Mouse (Mus musculus): ENCODE data around the gene Gm5724. TPM values are rescaled to one million over a fixed set of nuclear protein-coding genes. Genes with fewer than 3 reads are reported as not detected.

Gm5724 gene
- polyA plus RNA-seq (2012; rRNA removed): not detected in 2 replicates
- not detected in 2 replicates for polyA plus RNA-seq (2014; fragmentation: Nextera tagmentation; extraction: Ambion mirVana)

DNA sequence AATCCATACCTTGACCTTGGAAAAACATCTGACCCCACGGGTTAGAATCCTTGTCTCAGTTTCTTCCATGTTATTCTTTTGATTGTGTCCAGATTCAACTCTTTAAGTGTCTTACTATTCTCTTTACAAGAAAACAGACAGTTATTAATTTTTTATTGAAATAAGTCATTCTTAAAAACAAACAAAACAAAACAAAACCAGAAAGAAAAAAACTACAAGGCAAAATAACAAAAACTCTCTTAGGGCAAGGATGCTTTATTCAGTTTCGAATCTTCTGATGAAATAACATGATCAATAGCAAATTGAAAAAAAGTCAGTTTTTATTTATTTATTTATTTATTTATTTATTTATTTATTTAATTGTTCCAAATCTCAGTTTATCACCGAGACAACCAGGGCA lies at the start of gene Gm5724:
Gene Gm5724 (minus strand): TSS at position 101 of the 400 bp plus-strand sequence.
- no peak within 1 kb of the TSS for H3K27ac ChIP-seq
- DNase-seq (ENCODE audit: low read depth in 3 of 3, low spot score in 3 of 3): no peak
- ATAC-seq (ENCODE audit: insufficient read depth): no peak
- H3K27me3 ChIP-seq (ENCODE audit: control insufficient read depth, insufficient read depth, low read length): no peaks in the 10 kb centered on the region
- H3K4me1 ChIP-seq (replicated peaks; ENCODE audit: control insufficient read depth in 2 of 2, insufficient read depth in 2 of 2, low read length in 1 of 2): no peaks in the 10 kb centered on the region
- no peaks in the 10 kb centered on the region for H3K9me3 ChIP-seq (ENCODE audit: control insufficient read depth, low read length)
- no peak within 1 kb of the TSS for H3K4me2 ChIP-seq (ENCODE audit: low read depth)
- H3K36me3 ChIP-seq (replicated peaks; ENCODE audit: control insufficient read depth, insufficient read depth, low read depth): no peaks in the 10 kb centered on the region
- WGBS (ENCODE audit: insufficient replicate concordance): 52% methylated on average over 3 of the region's 3 CpGs
- H3K9ac ChIP-seq (replicated peaks): no peak within 1 kb of the TSS
- TF ChIP-seq CTCF (IDR thresholded peaks at IDR 0.05; ENCODE audit: low read depth): no peak
- TF ChIP-seq EP300 (IDR thresholded peaks at IDR 0.05; ENCODE audit: low read depth): no peak
- H3K4me3 ChIP-seq (ENCODE audit: insufficient read depth in 1 of 2, low read depth in 2 of 2, low read length in 2 of 2): no peak within 1 kb of the TSS

GRCm38 (mm10) chr6:141797837-141798236 lies 24.2 kb upstream of the Gm5724 start:
- no peak overlapping the region for H3K4me3 ChIP-seq (ENCODE audit: insufficient read depth in 1 of 2, low read depth in 2 of 2, low read length in 2 of 2)
- H3K36me3 ChIP-seq (replicated peaks; ENCODE audit: control insufficient read depth, insufficient read depth, low read depth): no peaks in the 10 kb centered on the region
- no peak overlapping the region for H3K9ac ChIP-seq (replicated peaks)
- ATAC-seq (ENCODE audit: insufficient read depth) (no peak), DNase-seq (ENCODE audit: low read depth in 3 of 3, low spot score in 3 of 3) (no peak)
- no peak overlapping the region for H3K4me2 ChIP-seq (ENCODE audit: low read depth)
- H3K9me3 ChIP-seq (ENCODE audit: control insufficient read depth, low read length): no peaks in the 10 kb centered on the region
- no peaks in the 10 kb centered on the region for H3K27me3 ChIP-seq (ENCODE audit: control insufficient read depth, insufficient read depth, low read length)
- H3K27ac ChIP-seq: no peak overlapping the region
- no peaks in the 10 kb centered on the region for H3K4me1 ChIP-seq (replicated peaks; ENCODE audit: control insufficient read depth in 2 of 2, insufficient read depth in 2 of 2, low read length in 1 of 2)
- 13% methylated on average over 1 of the region's 1 CpGs for WGBS (ENCODE audit: insufficient replicate concordance)
- TF ChIP-seq EP300 (IDR thresholded peaks at IDR 0.05; ENCODE audit: low read depth): no peak
- peak; percentile 47 for TF ChIP-seq CTCF (IDR thresholded peaks at IDR 0.05; ENCODE audit: low read depth)

DNA sequence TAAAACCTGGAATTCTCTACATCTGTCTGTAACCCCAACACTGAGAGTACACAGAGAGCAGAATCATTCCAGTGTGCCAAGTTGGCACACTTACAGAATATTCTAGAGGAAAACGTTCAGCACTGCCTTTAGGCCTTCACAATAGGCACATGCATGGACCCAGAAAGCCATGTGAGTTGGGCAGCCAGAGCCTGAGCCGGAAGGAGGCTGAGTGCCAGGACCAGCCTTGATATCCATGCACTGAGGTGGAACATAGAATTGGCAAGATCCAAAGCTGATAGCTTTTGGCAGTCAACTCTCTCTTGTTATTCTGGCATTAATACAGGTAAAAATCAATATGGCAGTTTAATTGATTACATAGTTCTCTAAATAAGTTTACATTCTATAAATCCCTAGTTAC lies 866 bp upstream of the Gm5724 start:
- no peaks in the 10 kb centered on the region for H3K9me3 ChIP-seq (ENCODE audit: control insufficient read depth, low read length)

GRCm38 (mm10) chr6:141691246-141691645 lies 82.4 kb downstream of the Gm5724 start:
- Histone ChIP-seq H3K36me3 (replicated peaks; ENCODE audit: control insufficient read depth, insufficient read depth, low read depth) (no peaks in the 10 kb centered on the region), H3K4me2 (ENCODE audit: low read depth) (no peak overlapping the region), H3K9ac (replicated peaks) (no peak overlapping the region), H3K4me3 (ENCODE audit: insufficient read depth in 1 of 2, low read depth in 2 of 2, low read length in 2 of 2) (no peak overlapping the region), H3K4me1 (replicated peaks; ENCODE audit: control insufficient read depth in 2 of 2, insufficient read depth in 2 of 2, low read length in 1 of 2) (no peaks in the 10 kb centered on the region), H3K9me3 (ENCODE audit: control insufficient read depth, low read length) (no peaks in the 10 kb centered on the region), H3K27me3 (ENCODE audit: control insufficient read depth, insufficient read depth, low read length) (no peaks in the 10 kb centered on the region), H3K27ac (no peak overlapping the region)
- TF ChIP-seq EP300 (IDR thresholded peaks at IDR 0.05; ENCODE audit: low read depth) (no peak), CTCF (IDR thresholded peaks at IDR 0.05; ENCODE audit: low read depth) (no peak)
- ATAC-seq (ENCODE audit: insufficient read depth): no peak
- no peak for DNase-seq (ENCODE audit: low read depth in 3 of 3, low spot score in 3 of 3)

More for the DNA sequence above, 866 bp upstream of the Gm5724 start:
- H3K4me3 ChIP-seq (ENCODE audit: insufficient read depth in 1 of 2, low read depth in 2 of 2, low read length in 2 of 2): no peak overlapping the region
- no peak overlapping the region for H3K27ac ChIP-seq
- DNase-seq (ENCODE audit: low read depth in 3 of 3, low spot score in 3 of 3) (no peak), ATAC-seq (ENCODE audit: insufficient read depth) (no peak)
- 53% methylated on average over 2 of the region's 2 CpGs for WGBS (ENCODE audit: insufficient replicate concordance)
- H3K36me3 ChIP-seq (replicated peaks; ENCODE audit: control insufficient read depth, insufficient read depth, low read depth): no peaks in the 10 kb centered on the region
- H3K4me1 ChIP-seq (replicated peaks; ENCODE audit: control insufficient read depth in 2 of 2, insufficient read depth in 2 of 2, low read length in 1 of 2): no peaks in the 10 kb centered on the region
- H3K4me2 ChIP-seq (ENCODE audit: low read depth): no peak overlapping the region
- H3K27me3 ChIP-seq (ENCODE audit: control insufficient read depth, insufficient read depth, low read length): no peaks in the 10 kb centered on the region
- no peak overlapping the region for H3K9ac ChIP-seq (replicated peaks)
- TF ChIP-seq CTCF (IDR thresholded peaks at IDR 0.05; ENCODE audit: low read depth) (no peak), EP300 (IDR thresholded peaks at IDR 0.05; ENCODE audit: low read depth) (no peak)

- Histone ChIP-seq H3K4me3 (ENCODE audit: insufficient read depth in 1 of 2, low read depth in 2 of 2, low read length in 2 of 2) (no peak overlapping the region), H3K27me3 (ENCODE audit: control insufficient read depth, insufficient read depth, low read length) (no peaks in the 10 kb centered on the region), H3K4me2 (ENCODE audit: low read depth) (no peak overlapping the region), H3K4me1 (replicated peaks; ENCODE audit: control insufficient read depth in 2 of 2, insufficient read depth in 2 of 2, low read length in 1 of 2) (no peaks in the 10 kb centered on the region), H3K36me3 (replicated peaks; ENCODE audit: control insufficient read depth, insufficient read depth, low read depth) (no peaks in the 10 kb centered on the region), H3K27ac (no peak overlapping the region), H3K9ac (replicated peaks) (no peak overlapping the region), H3K9me3 (ENCODE audit: control insufficient read depth, low read length) (no peaks in the 10 kb centered on the region)
- TF ChIP-seq CTCF (IDR thresholded peaks at IDR 0.05; ENCODE audit: low read depth): no peak
- DNase-seq (ENCODE audit: low read depth in 3 of 3, low spot score in 3 of 3) (no peak), ATAC-seq (ENCODE audit: insufficient read depth) (no peak)
- WGBS (ENCODE audit: insufficient replicate concordance): 69% methylated on average over 4 of the region's 4 CpGs
Measured at GRCm38 (mm10) chr6:141687008-141687407, 86.6 kb downstream of the Gm5724 start.

Other genes with a start within 250 kb of the Gm5724 start
- gene Slco1c1, start 249.4 kb downstream of the Gm5724 start, polyA plus RNA-seq (2012; rRNA removed): 0.02 TPM in 2 replicates
- not detected in 2 replicates for gene Slco1c1, start 249.4 kb downstream of the Gm5724 start, polyA plus RNA-seq (2014; fragmentation: Nextera tagmentation; extraction: Ambion mirVana)
- 0.25 and 0.37 TPM in 2 replicates for gene Slco1b2, start 144.3 kb downstream of the Gm5724 start, polyA plus RNA-seq (2012; rRNA removed)
- 1.6 and 1.8 TPM in 2 replicates for gene Slco1b2, start 144.3 kb downstream of the Gm5724 start, polyA plus RNA-seq (2014; fragmentation: Nextera tagmentation; extraction: Ambion mirVana)
- not detected in 2 replicates for gene Slco1a4, start 82.4 kb upstream of the Gm5724 start, polyA plus RNA-seq (2012; rRNA removed)
- not detected in 2 replicates for gene Slco1a4, start 82.4 kb upstream of the Gm5724 start, polyA plus RNA-seq (2014; fragmentation: Nextera tagmentation; extraction: Ambion mirVana)
- gene Slco1a1, start 173.2 kb upstream of the Gm5724 start, polyA plus RNA-seq (2012; rRNA removed): not detected in 2 replicates
- gene Slco1a1, start 173.2 kb upstream of the Gm5724 start, polyA plus RNA-seq (2014; fragmentation: Nextera tagmentation; extraction: Ambion mirVana): not detected in 2 replicates
- gene Gm6614, start 237.6 kb upstream of the Gm5724 start, polyA plus RNA-seq (2012; rRNA removed): not detected in 2 replicates
- not detected in 2 replicates for gene Gm6614, start 237.6 kb upstream of the Gm5724 start, polyA plus RNA-seq (2014; fragmentation: Nextera tagmentation; extraction: Ambion mirVana)

Measured in liver, embryonic 14.5 days (tissue).